Mouse (Mus musculus) fat pad, adult 2 months (tissue): ENCODE data around the gene Dph2.
A peak's percentile ranks its signal among the peaks of the same experiment; 100 is the strongest.

Experiments used
- DNase-seq: peaks from one replicate; pipeline ENCODE4 v3.0.0-alpha.2; 2011; ENCODE audit warnings: low read depth, low spot score; ENCODE audit errors: extremely low read depth

The Dph2 gene

GRCm38 (mm10) chr4:117912685-117913273, 20.9 kb upstream of the Dph2 start:
- peak; percentile 30 for DNase-seq

GRCm38 (mm10) chr4:117912131-117912561, 20.3 kb upstream of the Dph2 start:
- no peak for DNase-seq

GRCm38 (mm10) chr4:117908834-117909453, 17.1 kb upstream of the Dph2 start:
- no peak for DNase-seq

GRCm38 (mm10) chr4:117906196-117906595, 14.4 kb upstream of the Dph2 start:
- peak; percentile 62 for DNase-seq

GRCm38 (mm10) chr4:117904761-117905160, 12.9 kb upstream of the Dph2 start:
- no peak for DNase-seq

- DNase-seq, result no peak
These were observed 12.3 kb upstream of the Dph2 start for GRCm38 (mm10) chr4:117904094-117904493.

- no peak for DNase-seq
These were observed 6.3 kb upstream of the Dph2 start for GRCm38 (mm10) chr4:117898111-117898510.

GRCm38 (mm10) chr4:117896031-117896430, 4.2 kb upstream of the Dph2 start:
- DNase-seq, result no peak

GRCm38 (mm10) chr4:117895339-117895738, 3.5 kb upstream of the Dph2 start:
- no peak for DNase-seq

GRCm38 (mm10) chr4:117894601-117895000, 2.8 kb upstream of the Dph2 start:
- DNase-seq, result no peak

GRCm38 (mm10) chr4:117893376-117893775, 1.5 kb upstream of the Dph2 start:
- no peak for DNase-seq

- no peak for DNase-seq
These were observed 1.1 kb downstream of the Dph2 start for GRCm38 (mm10) chr4:117890750-117891149.

GRCm38 (mm10) chr4:117890031-117890430, 1.8 kb downstream of the Dph2 start:
- no peak for DNase-seq

- DNase-seq, result no peak
These were observed 2.4 kb downstream of the Dph2 start for GRCm38 (mm10) chr4:117889471-117889870.

- DNase-seq, result no peak
These were observed 3.9 kb downstream of the Dph2 start for GRCm38 (mm10) chr4:117887920-117888319.

- DNase-seq, result peak; percentile 23
These were observed 4.7 kb downstream of the Dph2 start, which contains the start of gene Atp6v0b for GRCm38 (mm10) chr4:117887133-117887532. Gene Atp6v0b, minus strand, starts transcription at chr4:117887333.

GRCm38 (mm10) chr4:117886644-117887043, 5.2 kb downstream of the Dph2 start:
- no peak for DNase-seq

GRCm38 (mm10) chr4:117885994-117886393, 5.8 kb downstream of the Dph2 start:
- no peak for DNase-seq

GRCm38 (mm10) chr4:117885093-117885492, 6.7 kb downstream of the Dph2 start:
- DNase-seq, result no peak

GRCm38 (mm10) chr4:117884146-117884545, 7.7 kb downstream of the Dph2 start:
- no peak for DNase-seq

- DNase-seq, result no peak
These were observed 8.8 kb downstream of the Dph2 start, which contains the start of gene B4galt2 for GRCm38 (mm10) chr4:117882701-117883691. Gene B4galt2, minus strand, starts transcription at chr4:117883487.
